Mouse (Mus musculus) ES-E14 (cell line): Measurements from ENCODE around the gene Rabif. TPM values are rescaled to one million over a fixed set of nuclear protein-coding genes. Genes with fewer than 3 reads are reported as not detected.

Experiments used
- DNase-seq: peaks from one replicate; pipeline ENCODE4 v3.0.0-alpha.2; 2013; ENCODE audit warnings: low read depth, low spot score
- H3K27ac ChIP-seq: 2 replicates; pipeline ENCODE4 v1.5.1; 2012; ENCODE audit warnings: low read depth, mild to moderate bottlenecking, low read length, moderate library complexity, mixed read lengths; ENCODE audit not compliant: poor library complexity, insufficient read depth, severe bottlenecking
- H3K36me3 ChIP-seq: 2 replicates; pipeline ENCODE4 v1.6.1; 2012; ENCODE audit warnings: mild to moderate bottlenecking, low read length, moderate library complexity, mixed read lengths; ENCODE audit not compliant: control insufficient read depth, poor library complexity, insufficient read depth, severe bottlenecking
- H3K4me1 ChIP-seq, 2 experiments: fragments of 150-350 bp in 1 of 2; sonication (generic) in 1 of 2; 2 replicates each; pipeline ENCODE4 v1.6.1; 2012; ENCODE audit warnings: low read length in 2 of 2, mild to moderate bottlenecking in 1 of 2, mixed read lengths in 1 of 2; ENCODE audit not compliant: control insufficient read depth in 2 of 2, insufficient read depth in 2 of 2, poor library complexity in 1 of 2
- H3K4me3 ChIP-seq, 2 experiments: fragments of 150-350 bp in 1 of 2; sonication (generic) in 1 of 2; 2 replicates each; pipeline ENCODE4 v1.5.1; 2012; ENCODE audit warnings: low read length in 2 of 2, low read depth in 1 of 2, mild to moderate bottlenecking in 1 of 2, mixed read lengths in 1 of 2; ENCODE audit not compliant: insufficient read depth in 1 of 2, poor library complexity in 1 of 2, severe bottlenecking in 1 of 2
- H3K9ac ChIP-seq: 2 replicates; pipeline ENCODE4 v1.6.1; 2012; ENCODE audit warnings: low read depth, mild to moderate bottlenecking, low read length, mixed read lengths; ENCODE audit not compliant: poor library complexity, insufficient read depth, severe bottlenecking
- H3K9me3 ChIP-seq: fragments of 150-350 bp; sonication (generic); 2 replicates; pipeline ENCODE4 v1.6.1; 2012; ENCODE audit warnings: low read depth, mild to moderate bottlenecking, low read length; ENCODE audit not compliant: control insufficient read depth, insufficient read depth
- CHD2 ChIP-seq: IDR thresholded peaks from 2 replicates; pipeline ENCODE4 v1.6.1; 2014; ENCODE audit warnings: mild to moderate bottlenecking, low read depth, low read length, inconsistent platforms
- HCFC1 ChIP-seq: IDR thresholded peaks from 2 replicates; pipeline ENCODE4 v1.6.1; 2012; ENCODE audit warnings: low read length, inconsistent platforms, borderline replicate concordance; ENCODE audit not compliant: insufficient read depth
- MAFK ChIP-seq: IDR thresholded peaks from 2 replicates; pipeline ENCODE4 v1.6.1; 2014; ENCODE audit warnings: mild to moderate bottlenecking, low read depth, low read length, inconsistent platforms; ENCODE audit not compliant: insufficient read depth
- ZC3H11A ChIP-seq: IDR thresholded peaks from 2 replicates; pipeline ENCODE4 v1.6.1; 2012; ENCODE audit warnings: low read depth, mild to moderate bottlenecking, inconsistent platforms, low read length, borderline replicate concordance
- ZNF384 ChIP-seq: IDR thresholded peaks from 2 replicates; pipeline ENCODE4 v1.6.1; 2012; ENCODE audit warnings: low read depth, low read length, inconsistent platforms
- in situ Hi-C, 2 experiments: fragments of 600-800 bp; cut with MboI; formaldehyde crosslinking; loops; one replicate each; pipeline ENCODE4 v1.15.1; 2025; ENCODE audit warnings: low sequenced_read_pairs in 2 of 2, inconsistent platforms in 1 of 2; ENCODE audit not compliant: unreplicated experiment in 2 of 2
- total RNA-seq: library from RNA; depleted of rRNA; stranded (reverse); fragments of 300-350 nt; gene quantifications from 2 replicates; pipeline ENCODE4 v1.2.3, GENCODE M21; 2012

Gene Rabif
- total RNA-seq, 1 experiment = 24.9 TPM

- Histone ChIP-seq H3K9me3 (no peaks in the 10 kb centered on the region), H3K36me3 (no peaks in the 10 kb centered on the region), H3K4me3 (no peak overlapping the region), H3K4me1 (peaks cover 8 to 15% of the 10 kb centered on the region in 2 experiments), H3K9ac (no peak overlapping the region), H3K27ac (peak overlapping the region; percentile 96)
- in situ Hi-C loops = no loop called here
- DNase-seq = peak; percentile 93
- TF ChIP-seq ZC3H11A (no peak), CHD2 (peak; percentile 86)
Measured at GRCm38 (mm10) chr1:134535054-134535453, 40.6 kb downstream of the Rabif start.

GRCm38 (mm10) chr1:134535513-134535912 lies 41.1 kb downstream of the Rabif start:
- TF ChIP-seq ZC3H11A = no peak
- no peak for TF ChIP-seq CHD2
- TF ChIP-seq MAFK = no peak
- TF ChIP-seq ZNF384 = no peak
- TF ChIP-seq HCFC1 = no peak
- in situ Hi-C loops = no loop called here
- H3K36me3 ChIP-seq = no peaks in the 10 kb centered on the region
- peak overlapping the region; percentile 96 for H3K27ac ChIP-seq
- H3K9me3 ChIP-seq = no peaks in the 10 kb centered on the region
- H3K4me1 ChIP-seq = peaks cover 8 to 13% of the 10 kb centered on the region in 2 experiments
- no peak overlapping the region for H3K9ac ChIP-seq
- no peak overlapping the region for H3K4me3 ChIP-seq
- no peak for DNase-seq

DNA sequence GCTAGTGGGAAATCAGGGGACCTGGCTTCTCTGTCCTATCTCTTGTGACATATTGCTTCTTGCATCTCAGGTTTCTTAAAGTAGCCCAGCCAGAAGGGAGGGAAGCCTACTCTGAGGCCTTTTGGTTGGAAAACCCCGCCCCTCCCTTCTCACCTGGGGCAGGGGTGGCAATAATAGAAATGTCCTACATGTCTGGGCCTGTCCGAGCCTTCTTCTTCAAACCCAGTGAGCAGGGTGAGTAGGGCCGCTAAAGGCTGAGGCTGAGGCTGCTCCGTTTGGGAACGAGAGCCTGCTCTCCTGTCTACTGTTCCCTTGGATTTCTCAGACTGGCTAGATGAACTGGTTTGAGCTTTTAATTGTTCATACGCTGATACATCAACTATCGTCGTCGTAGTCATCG lies 46.2 kb downstream of the Rabif start:
- DNase-seq = no peak
- H3K36me3 ChIP-seq = no peaks in the 10 kb centered on the region
- no peaks in the 10 kb centered on the region for H3K9me3 ChIP-seq
- H3K27ac ChIP-seq = peak overlapping the region; percentile 73
- TF ChIP-seq MAFK (no peak), CHD2 (no peak), ZC3H11A (no peak), HCFC1 (no peak), ZNF384 (no peak)
- peak overlapping the region; percentile 13; the same call in 1 of the 2 replicates for H3K9ac ChIP-seq
- H3K4me1 ChIP-seq = peaks cover 12 to 20% of the 10 kb centered on the region in 2 experiments
- in situ Hi-C loops = no loop called here
- H3K4me3 ChIP-seq = peak overlapping the region in 1 of 2 experiments; percentile 14; a peak in 1 of 4 replicates

DNA sequence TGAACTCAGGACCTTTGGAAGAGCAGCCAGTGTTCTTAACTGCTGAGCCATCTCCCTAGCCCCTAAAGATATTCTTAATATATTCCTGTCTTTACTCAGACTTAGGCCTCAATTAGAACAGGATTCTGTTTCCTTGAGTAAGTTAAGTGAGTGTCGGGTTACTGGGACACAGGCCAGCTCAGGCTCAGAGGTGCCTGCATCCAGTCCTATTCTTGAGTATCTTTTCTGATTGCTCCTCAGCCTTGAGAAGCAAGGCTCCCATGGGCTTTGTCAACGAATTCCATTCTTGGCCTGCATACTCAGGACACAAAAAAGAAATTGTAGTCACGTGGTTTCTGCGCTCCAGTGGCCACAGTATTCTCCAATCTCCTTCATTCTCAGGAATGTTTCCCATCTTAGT lies 53.8 kb downstream of the Rabif start:
- no peak overlapping the region for H3K4me3 ChIP-seq
- no peak for DNase-seq
- peaks cover 2% of the 10 kb centered on the region in 2 experiments; a peak in 1 of 4 replicates for H3K4me1 ChIP-seq
- no peak overlapping the region for H3K9ac ChIP-seq
- TF ChIP-seq HCFC1 (no peak), ZNF384 (no peak), CHD2 (no peak), MAFK (no peak), ZC3H11A (no peak)
- in situ Hi-C loops = no loop called here
- H3K27ac ChIP-seq = no peak overlapping the region
- no peaks in the 10 kb centered on the region for H3K9me3 ChIP-seq
- no peaks in the 10 kb centered on the region for H3K36me3 ChIP-seq

GRCm38 (mm10) chr1:134549632-134550132 lies 55.2 kb downstream of the Rabif start, which contains the start of gene Mgat4e:
Mgat4e (minus strand) TSS chr1:134549682.
- DNase-seq = no peak
- H3K4me1 ChIP-seq = peaks cover 2 to 6% of the 10 kb centered on the region in 2 experiments; a peak in 2 of 4 replicates
- in situ Hi-C loops = no loop called here
- H3K36me3 ChIP-seq = no peaks in the 10 kb centered on the region
- TF ChIP-seq CHD2 = no peak
- TF ChIP-seq ZC3H11A = no peak
- TF ChIP-seq ZNF384 = no peak
- TF ChIP-seq MAFK = no peak
- no peak for TF ChIP-seq HCFC1
- H3K9me3 ChIP-seq = no peaks in the 10 kb centered on the region
- no peak within 1 kb of the TSS for H3K9ac ChIP-seq
- H3K27ac ChIP-seq = peak within 1 kb of the TSS; percentile 38; the same call in 1 of the 2 replicates
- H3K4me3 ChIP-seq = peak within 1 kb of the TSS; percentile 20 to 34; a peak in 2 of 4 replicates
